Mouse (Mus musculus) induced T-regulatory cell, adult 2 months (primary cell): ENCODE results near the gene Gnb5.

Experiments
- DNase-seq: peaks from one replicate; pipeline ENCODE4 v3.0.0-alpha.2; 2012; ENCODE audit warnings: low read depth

Gnb5 gene

DNA sequence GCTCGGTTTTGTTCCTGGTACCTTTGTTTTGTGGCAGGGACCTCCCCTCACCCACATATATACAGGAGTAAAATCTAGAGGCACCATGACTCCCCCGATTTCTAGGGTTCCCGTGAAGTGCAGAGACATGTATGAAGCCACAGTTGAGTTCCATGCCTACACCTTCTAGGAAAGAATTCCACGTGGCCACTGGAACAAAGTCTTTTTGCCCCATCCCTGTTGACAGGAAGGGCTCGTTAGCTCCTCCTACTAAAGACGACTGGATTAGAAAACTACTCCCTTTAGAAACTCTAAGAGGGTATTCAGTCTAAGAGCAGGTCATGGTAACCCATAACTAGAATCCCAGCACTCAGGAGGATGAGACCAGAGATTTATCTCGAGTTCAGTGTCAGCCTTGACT lies 1.8 kb upstream of the Gnb5 start:
- DNase-seq, result no peak

DNA sequence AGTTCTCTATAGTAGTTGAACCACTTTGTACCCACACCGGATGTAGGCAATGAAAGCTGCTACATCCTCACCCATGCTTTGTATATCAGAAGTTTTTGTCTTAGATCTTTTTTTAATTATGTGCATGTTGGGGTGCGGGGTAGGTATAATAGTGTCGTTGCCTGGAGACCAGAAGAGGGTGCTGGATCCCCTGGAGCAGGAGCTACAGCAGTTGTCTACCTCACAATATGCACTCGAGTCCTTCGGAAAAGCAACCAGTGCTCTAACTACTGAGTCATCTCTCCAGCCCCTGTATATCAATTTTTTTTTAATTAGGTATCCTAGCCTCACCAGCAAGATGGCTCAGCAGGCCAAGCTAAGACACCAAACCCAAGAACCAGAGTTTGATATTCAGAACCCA lies 927 bp downstream of the Gnb5 start:
- no peak for DNase-seq

DNA sequence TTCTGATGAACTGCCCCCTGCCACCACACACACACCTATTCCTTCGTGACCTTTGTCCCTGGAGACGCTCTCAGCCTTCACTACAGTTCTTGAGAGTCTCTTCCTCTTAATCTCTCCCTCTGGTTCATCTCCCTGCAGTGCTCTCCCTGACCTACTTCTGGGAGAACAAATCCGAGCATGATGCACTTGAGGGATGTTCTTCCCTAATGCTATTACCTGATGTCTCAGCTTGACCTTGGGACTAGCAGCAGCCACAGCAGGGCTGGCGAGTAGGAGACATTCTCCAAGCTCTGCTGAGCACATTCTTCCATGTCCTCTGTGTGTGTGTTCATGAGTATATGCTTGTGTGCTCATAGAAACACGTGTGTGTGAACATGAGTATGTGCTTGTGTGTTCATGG lies 2.5 kb downstream of the Gnb5 start:
- no peak for DNase-seq

DNA sequence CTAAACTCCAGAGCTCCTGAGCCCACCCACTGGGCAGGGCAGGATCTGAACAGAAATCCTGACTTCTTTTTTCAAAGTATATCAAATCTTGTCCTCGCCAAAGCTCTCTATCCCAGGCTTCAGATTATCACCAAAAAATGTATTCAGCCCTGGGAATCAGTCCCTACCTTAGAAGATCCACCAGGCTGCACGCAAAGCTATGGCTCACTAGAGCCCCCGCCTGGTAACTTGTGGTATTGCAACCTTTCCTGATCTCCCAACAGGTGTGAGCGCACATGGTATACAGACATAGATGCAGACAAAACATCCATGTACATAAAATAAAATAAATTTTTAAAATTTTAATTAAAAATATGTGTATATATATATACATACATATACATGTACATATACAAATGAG lies 5.9 kb downstream of the Gnb5 start:
- DNase-seq, result peak; percentile 88

DNA sequence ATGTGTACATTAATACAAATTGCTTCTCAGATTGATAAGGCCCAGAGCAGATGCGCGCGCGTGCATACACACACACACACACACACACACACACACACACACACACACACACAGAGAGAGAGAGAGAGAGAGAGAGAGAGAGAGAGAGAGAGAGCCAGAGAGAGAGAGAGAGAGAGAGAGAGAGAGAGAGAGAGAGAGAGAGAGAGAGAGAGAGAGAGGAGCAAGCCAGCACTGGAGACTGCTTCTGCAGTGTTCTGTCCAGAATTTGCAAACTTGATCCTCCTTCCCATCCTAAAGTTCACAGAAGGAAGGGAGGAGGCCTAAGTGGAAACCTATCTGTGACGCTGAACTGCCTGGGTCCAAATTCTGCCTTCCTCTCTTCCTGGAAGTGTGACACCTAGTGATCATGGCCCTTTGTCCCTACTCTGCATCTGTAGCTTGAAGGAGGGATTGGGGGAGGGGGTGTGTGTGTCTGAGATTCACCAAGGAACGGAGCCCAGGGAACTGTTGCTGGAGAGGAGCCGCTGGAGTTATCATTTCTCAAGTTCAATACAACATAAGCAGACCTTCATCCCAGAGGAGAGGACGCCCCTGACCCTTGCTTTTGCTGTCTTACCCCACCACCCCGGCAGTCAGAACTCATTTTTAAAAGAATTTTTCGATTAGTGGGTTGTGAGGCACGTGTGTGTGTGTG lies 7.2 kb downstream of the Gnb5 start:
- peak; percentile 56 for DNase-seq

DNA sequence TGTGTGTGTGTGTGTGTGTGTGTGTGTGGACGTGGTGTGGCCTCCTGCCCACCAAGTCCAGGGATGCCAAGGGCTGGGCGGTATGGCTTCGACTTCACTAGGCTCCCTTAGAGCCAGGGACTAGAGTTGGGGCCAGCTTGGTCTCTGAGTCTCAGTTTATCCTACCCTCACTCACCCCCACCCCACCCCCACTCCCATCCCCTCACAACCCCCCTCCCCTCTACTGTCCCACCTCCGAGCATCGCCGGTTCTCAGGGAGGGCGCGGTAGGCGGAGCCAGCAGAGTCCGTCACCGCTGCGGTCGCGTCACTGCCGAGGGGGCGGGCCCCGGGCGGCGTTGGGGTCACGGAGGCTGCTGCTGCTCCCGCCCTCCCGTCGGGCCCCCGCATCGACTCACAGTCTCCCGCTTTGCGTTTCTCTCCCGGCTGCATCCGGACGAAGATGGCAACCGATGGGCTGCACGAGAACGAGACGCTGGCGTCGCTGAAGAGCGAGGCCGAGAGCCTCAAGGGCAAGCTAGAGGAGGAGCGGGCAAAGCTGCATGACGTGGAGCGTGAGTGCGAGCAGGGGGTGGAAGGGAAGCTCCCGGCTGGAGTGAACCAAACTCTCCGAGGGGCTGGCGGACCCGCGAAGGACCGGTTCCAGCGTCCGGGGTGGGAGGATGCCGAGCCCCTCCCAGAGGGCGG lies 7.9 kb downstream of the Gnb5 start:
- DNase-seq, result peak; percentile 90

DNA sequence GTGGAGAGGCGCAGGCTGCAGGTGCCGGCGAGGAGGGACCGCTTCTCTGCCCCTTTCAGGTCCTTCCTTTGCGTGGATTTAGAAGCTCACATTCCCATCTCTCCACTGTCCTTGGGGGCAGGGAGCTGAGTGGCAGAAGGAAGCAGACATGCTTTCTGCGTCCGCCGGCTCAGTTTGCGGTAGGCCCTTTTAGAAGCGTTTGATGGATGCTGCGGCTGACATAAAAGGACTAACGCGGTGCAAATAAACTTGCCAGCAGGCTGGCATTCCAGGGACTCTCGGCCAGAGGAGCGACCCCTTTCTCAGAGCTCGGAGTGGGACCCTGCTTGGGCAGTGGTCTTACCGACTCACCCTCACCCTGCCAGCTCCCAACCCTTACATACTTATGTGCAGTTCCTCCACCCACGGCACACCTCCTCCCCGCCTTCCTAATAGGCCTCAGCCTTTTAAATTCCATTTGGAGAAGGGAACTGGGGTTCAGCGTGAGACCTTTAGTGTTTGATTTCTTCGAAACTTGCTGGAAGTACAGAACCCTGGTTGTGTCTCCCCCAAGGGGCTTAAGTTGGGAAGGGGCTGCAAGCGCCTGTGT lies 8.5 kb downstream of the Gnb5 start:
- no peak for DNase-seq

DNA sequence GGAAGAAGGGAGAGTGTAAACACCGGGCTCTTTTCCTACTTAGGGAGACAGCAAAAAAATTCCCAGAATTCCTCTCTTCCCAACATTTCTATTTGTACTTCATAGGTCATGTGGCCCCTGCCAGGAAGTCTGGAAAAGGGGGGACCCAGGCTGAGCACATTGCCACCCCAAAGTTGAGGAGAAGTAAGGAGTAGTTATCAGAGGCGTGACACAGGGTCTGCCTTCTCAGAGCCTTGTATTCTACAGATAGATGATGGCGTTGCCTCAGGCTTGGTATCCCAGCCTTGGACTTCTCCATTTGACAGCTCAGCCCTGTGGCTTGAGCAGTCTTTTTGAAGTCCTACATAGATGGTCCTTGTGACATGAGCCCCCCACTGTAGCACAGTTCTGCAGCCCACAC lies 9.2 kb downstream of the Gnb5 start:
- DNase-seq, result no peak

DNA sequence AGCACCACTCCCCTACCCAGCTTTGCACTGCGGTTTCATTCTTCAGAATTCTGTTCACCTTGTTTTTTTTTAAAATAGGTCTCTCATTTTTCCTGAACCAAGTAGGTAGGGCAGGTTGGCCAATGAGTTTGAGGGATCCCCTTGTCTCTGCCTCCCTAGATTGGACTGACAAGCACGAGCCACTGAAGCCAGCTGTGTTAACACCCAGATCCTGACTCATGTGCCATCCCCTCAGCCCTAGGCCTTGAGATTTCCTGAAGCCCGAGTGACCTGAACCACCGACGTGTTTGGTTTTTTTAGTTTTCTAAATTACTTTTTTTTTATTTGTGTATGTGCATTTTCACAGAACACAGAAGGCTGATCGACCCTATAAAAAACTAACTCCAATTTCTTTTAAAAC lies 10.7 kb downstream of the Gnb5 start:
- no peak for DNase-seq

DNA sequence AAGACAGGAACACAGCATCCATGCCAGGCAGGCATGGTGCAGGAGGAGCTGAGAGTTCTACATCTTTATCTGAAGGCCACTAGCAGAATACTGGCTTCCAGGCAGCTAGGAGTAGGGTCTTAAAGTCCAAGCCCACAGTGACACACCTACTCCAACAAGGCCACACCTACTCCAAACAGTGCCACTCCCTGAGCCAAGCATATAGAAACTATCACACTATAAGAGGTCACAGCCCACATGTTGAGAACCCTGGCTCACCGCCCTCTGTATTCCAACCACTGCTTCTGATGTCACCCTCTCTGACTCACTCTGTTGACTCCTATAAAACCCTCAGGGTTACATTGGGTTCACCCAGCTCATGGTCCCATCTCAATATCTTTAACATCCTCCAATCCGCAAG lies 12.1 kb downstream of the Gnb5 start:
- DNase-seq, result no peak

DNA sequence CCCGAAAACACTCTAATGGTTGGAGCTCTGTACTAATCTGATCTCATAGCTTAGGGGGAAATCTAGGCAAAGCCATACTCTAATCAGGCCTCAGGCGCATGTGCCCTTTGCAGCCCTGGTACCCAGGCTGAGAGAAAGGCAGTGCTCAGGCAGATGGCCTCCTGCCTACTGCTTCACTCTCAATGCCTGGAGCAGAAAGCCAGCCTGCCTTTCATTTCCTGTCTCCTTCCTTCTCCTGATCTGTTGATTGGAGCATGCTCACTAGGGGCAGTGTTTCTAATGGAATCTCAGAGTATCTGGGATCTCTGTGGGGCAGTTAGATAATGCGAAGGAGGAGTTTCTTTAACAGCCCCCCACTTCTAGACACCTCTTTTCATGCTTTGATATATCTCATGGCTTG lies 13.3 kb downstream of the Gnb5 start:
- no peak for DNase-seq

DNA sequence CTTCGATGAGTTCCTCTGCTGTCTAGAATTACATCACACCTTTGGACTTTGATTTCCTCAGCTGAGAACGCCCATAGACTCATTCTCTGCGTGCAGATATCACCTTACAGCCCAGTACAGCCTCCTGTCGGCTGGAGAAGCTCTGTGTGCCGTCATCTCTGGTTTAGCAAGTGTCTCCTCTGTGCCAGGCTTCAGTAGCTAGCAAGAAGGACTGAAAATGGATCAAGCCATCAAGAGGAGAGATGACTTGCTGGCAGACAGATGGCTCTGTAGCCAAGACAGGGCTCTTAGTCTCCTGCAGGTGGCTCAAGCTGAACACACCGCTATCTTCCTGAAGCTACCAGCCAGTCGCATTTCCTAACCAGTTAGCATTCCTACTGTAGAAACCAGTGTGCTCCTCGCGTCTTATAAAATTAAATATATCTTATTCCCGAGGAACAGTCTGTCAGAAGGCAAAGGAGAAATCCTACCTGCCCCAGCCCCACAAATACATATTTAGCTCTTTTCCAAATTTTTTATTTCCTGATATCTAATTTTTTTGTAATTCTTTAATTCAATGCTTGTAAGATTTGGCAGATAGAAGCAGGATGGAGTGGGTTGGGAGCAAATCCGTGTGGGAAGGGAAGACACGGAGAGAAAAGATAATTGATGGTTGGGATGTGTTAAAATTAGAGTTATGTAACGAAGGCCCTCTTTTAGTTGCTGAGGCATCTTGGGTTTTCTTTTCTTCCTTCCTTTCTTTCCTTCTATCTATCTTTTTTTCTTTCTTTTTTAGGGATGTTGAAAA lies 16.2 kb downstream of the Gnb5 start:
- no peak for DNase-seq

DNA sequence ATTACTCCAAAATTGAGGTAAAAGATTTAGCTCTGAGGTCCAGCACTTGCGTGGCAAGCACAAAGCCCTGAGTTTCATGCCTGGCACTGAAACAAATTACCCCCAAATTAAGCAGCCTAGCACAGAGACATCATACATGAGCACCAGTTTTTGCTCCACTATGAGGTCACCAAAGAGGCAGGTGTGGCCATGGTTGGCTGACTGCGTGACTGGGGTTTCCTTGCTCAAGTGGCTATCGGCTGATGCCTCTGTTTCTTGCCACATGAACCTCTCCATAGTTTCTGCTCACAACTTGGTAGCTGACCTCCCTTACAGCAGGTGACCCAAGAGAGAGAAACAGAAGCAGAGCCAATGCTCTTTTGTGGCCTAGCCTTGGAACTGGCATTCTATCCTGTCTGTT lies 22.0 kb downstream of the Gnb5 start:
- DNase-seq, result no peak

DNA sequence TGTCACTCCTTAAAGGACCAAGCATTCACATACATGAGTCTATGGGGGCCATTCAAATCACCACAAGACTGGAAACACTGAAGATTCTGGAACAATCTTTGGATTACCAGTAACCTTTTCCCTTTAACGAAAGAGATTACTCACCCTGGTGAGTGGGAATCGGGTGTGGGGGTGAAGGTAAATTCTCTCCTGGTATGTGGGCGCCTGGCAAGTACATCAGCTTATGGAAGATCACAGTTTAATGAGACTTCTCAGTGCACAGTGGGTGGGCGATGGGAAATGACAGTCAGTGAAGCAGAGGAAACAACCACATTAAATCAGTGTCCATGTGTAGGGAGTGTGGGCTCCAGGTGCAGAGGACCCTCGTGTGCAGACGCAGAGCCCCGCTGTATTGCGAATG lies 24.7 kb downstream of the Gnb5 start:
- no peak for DNase-seq

DNA sequence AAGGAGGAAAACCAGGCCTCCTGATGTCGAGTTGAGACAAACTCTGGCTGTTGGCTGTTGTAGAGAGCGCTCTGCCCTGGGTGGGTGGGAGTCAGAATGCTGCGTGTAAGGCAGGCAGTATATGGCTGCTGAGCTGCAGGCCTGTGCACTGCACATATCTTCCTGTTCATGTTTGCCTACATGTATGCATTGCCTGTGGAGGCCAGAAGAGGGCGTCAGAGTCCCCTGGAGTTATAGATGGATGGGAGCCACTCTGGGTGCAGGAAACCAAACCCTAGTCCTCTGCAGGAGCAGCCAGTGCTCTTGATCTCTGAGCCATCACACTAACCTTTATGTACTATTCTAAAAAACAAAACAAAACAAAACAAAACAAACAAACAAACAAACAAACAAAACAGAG lies 28.4 kb downstream of the Gnb5 start:
- peak; percentile 8 for DNase-seq

DNA sequence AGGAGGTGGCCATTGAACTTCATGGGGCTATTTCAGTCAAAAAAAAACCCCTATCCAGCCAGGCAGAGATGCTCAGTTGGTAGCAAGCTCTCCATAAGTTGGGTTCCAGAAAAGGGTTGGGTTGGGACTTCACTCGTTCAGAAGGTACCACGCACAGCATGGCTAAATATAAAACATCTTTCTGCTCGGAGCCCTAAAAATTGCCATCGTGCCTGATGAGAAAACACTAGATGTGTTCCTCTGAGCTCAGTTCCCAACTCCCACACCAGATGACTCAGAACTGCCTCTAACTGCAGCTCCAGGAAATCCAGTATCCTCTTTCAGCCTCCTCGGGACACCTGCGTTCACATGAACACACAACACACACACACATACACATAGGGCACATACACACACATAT lies 31.9 kb downstream of the Gnb5 start:
- no peak for DNase-seq

DNA sequence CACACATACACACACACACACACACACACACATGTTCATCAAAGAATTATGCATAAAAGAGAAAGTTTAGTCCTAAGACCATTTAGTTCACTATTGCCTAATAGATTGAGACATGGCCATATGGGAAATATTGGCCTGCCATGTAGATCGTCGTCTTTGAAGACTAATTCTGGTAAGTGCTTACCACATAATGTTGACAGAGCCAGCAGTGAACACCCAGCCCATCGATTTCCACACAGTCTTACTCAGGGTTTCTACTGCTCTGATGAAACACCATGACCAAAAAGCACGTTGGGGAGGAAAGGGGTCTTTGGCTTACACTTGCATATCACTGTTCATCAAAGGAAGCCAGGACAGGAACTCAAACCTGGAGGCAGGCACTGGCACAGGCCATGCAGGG lies 36.3 kb downstream of the Gnb5 start:
- DNase-seq, result no peak

DNA sequence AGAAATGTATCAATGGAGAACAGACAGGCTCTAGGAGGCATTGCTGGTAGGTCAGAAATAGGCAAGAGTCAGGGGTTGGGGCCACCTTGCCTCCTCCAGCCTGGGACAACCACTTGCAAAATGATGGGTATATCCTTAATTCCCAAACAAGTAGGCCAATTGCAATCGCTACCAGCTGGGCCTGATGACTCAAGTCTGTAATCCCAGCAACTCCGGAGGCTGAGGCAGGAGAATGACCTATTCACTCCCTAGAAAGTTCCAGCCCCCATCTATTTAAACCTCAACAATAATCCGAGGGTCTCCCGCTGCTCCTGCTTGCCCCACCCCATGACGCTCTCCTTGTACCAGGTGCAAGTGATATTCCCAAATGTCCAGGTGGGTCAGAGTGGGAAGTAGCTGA lies 41.4 kb downstream of the Gnb5 start, which contains the start of gene Bcl2l10:
Gene Bcl2l10, plus strand, starts transcription at position 301 of the 400 bp plus-strand sequence.
- DNase-seq, result no peak

DNA sequence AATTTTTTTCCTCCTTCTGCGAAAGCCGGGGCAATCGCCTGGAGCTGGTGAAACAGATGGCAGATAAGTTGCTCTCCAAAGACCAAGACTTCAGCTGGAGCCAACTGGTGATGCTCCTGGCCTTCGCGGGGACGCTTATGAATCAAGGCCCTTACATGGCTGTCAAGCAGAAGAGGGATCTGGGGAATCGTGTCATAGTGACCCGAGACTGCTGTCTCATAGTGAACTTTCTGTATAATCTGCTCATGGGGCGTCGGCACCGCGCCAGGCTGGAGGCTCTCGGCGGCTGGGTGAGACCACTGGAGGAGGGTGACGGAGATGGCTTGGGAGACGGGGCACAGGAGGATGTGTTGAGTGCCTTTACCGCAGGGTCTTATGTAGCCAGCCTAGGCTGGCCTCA lies 42.0 kb downstream of the Gnb5 start:
- no peak for DNase-seq

DNA sequence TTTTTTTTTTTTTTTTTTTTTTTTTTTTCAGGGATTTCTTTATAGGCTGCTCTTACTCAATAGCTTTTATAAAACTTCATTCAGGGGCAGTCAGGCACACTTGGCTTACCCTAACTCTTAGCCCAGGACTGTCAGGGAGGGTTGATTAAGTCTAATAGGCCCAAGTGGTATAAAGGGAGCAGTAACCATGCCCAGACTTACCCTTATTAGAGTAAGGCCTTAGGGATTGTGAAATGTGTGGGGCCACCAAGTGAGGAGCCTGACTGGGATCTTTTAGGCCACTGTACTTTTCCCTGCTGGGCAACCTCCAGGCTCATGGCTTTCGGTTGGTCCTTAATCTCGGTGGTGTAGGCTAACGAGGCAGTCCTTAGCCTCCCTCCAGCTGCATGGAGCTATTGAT lies 42.6 kb downstream of the Gnb5 start:
- no peak for DNase-seq

DNA sequence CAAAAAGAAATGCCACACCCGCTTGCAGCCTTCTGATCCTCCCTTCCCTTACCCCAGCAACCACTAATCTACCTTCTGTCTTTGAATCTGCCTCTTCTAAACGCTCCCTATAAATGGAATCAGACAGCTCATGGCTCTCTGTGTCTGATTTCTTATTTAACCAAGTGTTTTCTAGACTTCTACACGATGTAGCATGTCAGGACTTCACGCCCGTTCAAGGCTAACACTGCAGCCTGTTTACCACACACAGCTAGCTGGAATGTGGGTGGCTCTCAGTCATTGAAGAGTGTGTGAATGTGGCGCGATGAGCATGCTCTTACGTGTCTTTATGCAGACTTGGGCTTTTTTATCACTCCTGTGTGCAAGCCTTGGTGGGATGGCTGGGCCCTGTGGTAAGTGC lies 47.0 kb downstream of the Gnb5 start:
- no peak for DNase-seq

DNA sequence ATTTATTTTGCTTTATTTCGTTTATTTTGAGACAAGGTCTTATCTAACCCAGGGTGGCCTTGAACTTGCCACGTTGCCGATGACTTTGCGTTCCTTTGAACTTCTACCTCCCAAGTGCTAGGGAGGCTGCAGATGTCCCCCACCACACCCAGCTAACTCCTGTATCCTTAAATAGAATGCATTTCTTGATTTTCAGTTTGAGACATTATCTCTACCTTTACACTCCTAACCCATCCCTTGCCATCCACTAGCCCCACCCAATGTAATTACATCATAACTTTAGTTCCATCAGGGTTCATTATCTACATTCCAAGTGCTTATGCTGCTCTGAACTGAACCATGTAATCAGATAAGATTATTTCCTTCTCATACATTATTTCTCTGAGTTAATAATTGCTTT lies 49.7 kb downstream of the Gnb5 start:
- DNase-seq, result no peak

DNA sequence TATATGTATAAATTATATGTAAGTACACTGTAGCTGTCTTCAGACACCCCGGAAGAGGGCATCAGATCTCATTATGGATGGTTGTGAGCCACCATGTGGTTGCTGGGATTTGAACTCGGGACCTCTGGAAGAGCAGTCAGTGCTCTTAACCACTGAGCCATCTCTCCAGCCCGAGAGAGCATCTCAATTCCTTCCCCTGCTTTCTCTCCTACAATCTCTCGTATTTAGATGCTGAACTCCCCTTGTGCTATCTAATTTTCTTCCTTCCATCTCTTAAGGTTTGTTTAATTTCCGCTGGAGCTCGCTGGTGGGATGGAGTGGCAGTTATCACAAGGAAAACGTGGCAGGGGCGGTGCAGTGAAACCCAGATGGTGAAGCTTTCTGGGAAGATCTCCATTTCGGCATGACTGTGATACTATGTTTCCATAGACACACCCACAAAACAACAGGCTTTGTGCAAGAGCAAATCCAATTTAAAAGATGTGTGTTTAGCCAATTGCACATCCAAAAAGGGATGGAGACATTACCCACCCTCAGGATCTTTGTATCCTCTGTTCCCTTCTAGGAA lies 51.1 kb downstream of the Gnb5 start:
- no peak for DNase-seq
